Mouse (Mus musculus) retina, postnatal 7 days (tissue): Measurements from ENCODE around the gene Inpp5k.
A peak's percentile ranks its signal among the peaks of the same experiment; 100 is the strongest.

ENCODE experiments used
- DNase-seq: peaks from one replicate; pipeline ENCODE4 v3.0.0-alpha.2; 2012; ENCODE audit warnings: low read depth, low spot score

Gene Inpp5k

DNA sequence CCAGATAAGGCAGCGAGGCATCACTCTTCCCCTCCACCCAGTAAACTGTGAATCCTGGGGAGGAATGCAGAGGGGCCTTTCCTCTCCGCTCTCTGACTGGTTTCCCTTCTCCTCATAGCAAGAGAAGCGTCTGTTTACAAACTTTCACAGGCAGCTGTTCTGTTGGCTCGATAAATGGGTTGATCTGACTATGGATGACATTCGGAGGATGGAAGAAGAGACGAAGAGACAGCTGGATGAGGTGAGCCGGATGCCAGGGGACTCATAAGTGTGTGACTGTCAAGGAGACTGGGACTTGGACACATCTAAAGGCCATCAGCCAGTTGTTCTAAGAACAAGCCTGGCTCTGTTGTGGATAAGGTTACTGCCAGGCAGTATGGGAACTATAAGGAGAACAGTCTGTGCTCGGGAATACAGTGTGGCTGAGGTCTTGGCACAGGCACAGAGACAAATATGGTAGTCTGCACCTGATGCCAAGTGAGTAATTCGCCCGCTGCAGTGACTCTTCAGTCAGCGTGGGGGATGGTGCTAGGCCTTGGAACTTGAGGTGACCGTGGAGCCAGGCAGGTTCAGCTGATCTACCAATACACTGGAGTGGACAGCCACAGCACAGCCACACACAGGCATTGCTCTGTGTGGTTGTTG, 10.5 kb upstream of the Inpp5k start:
- no peak for DNase-seq

- DNase-seq, result no peak
Observed at GRCm38 (mm10) chr11:75621426-75621825, 9.4 kb upstream of the Inpp5k start.

GRCm38 (mm10) chr11:75622588-75623329, 8.0 kb upstream of the Inpp5k start:
- DNase-seq, result no peak

DNA sequence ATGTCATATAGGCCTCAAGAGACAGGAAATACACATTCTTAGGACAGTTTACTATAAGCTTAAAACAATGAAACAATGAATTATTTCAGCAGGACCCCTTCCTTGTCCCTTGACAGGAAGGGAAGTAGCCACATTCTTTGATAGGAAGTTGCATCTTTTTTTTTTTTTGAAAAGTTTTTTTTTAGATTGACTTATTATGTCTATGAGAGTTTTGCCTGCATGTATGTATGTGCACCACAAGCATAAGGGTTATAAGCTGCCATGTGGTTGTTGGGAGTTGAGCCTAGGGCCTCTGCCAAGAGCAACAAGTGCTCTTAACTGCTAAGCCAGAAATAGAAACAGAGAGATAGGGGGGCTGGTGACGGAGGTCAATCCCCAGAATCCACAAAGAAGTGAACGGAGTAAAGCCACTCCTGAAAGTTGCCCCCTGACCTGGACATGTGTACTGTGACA, 6.7 kb upstream of the Inpp5k start:
- no peak for DNase-seq

GRCm38 (mm10) chr11:75625820-75626219, 5.0 kb upstream of the Inpp5k start:
- DNase-seq, result peak; percentile 31

DNA sequence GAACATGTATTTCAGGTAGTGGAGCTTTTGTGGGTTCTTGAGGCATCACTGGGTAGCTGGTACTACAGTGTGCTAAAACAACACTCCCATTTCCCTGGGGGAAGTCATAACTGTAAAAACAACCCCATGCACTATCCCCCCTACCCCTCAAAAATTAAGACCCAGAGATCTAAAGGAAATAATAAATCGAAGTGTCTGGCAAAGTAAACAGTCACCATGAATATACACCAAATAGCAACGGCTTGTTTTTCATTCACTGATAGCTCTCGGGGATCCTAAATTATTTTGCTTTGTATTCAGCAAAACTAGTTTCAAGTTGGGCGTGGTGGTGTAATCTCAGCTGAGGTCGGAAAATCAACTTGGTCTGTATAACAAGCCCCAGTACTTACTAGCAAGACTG, 690 bp upstream of the Inpp5k start:
- no peak for DNase-seq

DNA sequence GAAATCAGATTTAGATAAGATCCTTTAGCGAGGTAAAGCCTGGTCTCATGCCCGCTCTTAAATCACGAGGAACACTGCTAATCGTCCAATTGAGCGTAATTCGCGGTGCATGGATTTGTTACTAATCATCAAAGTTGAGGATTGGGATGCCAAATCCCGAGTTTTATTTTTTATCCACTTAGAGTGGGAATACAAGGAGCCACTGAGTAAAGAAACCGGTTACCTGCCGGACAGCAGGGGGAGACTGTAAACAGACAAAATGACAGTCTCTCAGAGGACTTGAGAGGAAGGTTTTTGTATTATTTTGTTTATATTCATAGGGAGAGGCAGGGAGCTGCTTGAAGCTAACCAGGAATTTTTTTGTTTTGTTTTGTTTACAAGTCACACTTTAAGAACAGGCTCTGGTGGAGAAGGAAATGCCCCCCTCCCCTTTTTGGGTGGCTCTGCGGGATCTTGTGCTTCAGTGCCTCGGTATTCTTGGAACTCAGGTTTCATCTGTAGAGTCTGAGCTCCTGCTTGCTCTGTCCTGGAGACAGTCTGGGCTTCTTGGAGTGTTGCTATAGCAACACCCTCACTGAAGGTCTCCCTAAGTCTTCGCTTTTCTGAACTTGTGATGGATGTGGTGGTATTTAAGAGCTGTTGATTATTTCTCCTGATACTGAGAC, 905 bp downstream of the Inpp5k start:
- DNase-seq, result no peak

GRCm38 (mm10) chr11:75632921-75633320, 2.1 kb downstream of the Inpp5k start:
- no peak for DNase-seq

DNA sequence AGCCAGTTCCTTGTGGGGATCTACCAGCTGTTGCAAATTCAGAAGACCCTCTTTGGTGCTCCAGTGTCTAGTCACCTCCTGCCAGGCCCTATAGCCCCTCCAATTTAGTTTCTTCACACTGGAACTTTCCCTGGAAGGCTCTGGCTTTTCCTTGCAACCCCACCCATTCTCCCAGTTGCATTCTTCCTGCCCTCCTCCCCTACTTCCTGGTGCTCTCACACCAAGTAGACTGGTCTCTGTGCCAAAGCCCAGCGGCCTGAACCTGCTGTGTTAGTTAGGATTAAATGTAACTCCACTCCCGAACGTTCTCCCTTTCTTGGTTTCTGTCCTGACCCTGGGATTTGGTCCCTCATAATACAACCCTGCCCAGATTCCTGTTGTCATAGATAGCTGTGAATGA, 4.0 kb downstream of the Inpp5k start:
- no peak for DNase-seq

DNA sequence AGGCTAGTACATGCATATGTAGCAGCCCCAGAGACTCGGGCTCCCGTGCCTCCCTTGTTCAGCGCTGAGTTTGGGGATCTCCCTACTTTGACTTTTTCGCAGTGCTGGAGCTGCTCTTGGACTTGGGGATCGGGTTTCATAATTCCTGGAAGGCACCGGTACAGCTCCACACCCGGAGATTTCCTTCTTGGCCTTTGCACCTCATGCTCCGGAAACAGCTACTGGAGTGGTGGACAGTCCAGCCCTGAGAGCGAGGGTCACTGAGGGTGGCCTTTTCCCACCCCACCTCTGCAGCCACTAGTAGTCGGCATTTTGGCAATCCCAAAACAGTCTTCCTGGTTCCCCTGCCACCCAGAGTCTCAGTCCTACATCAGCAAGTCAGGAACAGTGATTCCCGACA, 4.5 kb downstream of the Inpp5k start:
- DNase-seq, result no peak

DNA sequence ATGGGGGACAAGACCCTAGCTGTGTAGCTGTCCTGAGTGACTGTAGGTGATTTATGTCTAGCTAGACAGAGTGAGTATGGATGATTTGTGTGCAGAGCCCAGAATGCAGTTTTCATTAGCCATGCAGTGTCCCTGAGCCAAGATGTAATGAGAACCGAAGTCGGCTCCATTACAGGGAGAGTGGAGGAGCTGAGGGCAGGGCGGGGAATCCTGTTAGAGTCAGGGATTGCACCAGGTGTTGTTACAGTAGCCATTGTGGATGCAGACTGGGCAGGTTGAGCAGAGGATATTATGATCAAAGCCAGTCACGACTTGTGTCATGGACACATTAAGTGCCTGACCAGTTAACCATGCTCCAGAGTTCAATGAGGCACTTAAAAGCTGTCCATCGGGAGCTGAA, 12.5 kb downstream of the Inpp5k start:
- DNase-seq, result no peak

GRCm38 (mm10) chr11:75644684-75645083, 13.9 kb downstream of the Inpp5k start:
- DNase-seq, result no peak

- DNase-seq, result no peak
Observed at GRCm38 (mm10) chr11:75647681-75648211, 17.0 kb downstream of the Inpp5k start.

- DNase-seq, result no peak
Observed at GRCm38 (mm10) chr11:75649155-75649561, 18.4 kb downstream of the Inpp5k start.

- no peak for DNase-seq
Observed at GRCm38 (mm10) chr11:75650311-75650710, 19.5 kb downstream of the Inpp5k start, which contains the start of gene Myo1c. Gene Myo1c, plus strand, starts transcription at chr11:75650504.

- no peak for DNase-seq
Observed at GRCm38 (mm10) chr11:75650958-75651425, 20.2 kb downstream of the Inpp5k start.

- DNase-seq, result no peak
Observed at GRCm38 (mm10) chr11:75651426-75652221, 20.8 kb downstream of the Inpp5k start.

GRCm38 (mm10) chr11:75652222-75652941, 21.6 kb downstream of the Inpp5k start:
- DNase-seq, result no peak

DNA sequence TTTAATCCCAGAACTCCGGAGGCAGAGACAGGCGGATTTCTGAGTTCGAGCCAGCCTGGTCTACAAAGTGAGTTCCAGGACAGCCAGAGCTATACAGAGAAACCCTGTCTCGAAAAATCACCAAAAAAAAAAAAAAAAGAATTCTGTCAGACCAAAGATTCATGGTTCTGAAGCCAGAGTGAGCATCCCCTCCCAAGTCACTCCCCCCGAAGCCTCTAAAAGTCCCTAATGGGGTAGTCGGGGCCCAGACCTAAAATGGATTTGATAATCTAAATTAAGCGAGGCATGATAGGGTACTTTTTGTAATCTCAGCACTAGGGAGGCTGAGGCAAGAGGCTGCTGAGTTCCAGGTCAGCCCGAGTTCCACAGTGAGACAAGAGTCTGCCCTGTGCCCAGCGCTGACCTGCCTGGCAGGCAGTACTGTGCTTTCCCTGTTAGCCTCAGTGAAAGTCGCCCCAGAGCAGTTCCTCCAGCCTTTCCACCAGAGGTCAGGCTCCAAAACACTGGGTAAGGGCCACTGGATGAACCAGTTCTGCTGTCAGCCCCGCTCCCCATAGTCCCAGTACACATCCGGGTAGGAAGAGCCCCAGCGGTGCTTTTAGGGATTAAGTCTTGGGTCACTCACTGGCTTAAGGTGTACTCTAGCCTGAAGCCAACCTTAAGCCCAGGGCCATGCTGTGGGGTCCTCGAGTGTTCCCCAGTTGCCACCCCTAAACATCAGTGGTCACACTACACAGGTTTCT, 22.3 kb downstream of the Inpp5k start:
- no peak for DNase-seq
